Mouse (Mus musculus): ENCODE measurements at regions not wholly inside any gene's neighbourhood (a gene's known extent, or its start where the extent isn't known, plus 50 kb on each side); places are given as distances from the start of the nearest gene placed in this dataset.

DNA sequence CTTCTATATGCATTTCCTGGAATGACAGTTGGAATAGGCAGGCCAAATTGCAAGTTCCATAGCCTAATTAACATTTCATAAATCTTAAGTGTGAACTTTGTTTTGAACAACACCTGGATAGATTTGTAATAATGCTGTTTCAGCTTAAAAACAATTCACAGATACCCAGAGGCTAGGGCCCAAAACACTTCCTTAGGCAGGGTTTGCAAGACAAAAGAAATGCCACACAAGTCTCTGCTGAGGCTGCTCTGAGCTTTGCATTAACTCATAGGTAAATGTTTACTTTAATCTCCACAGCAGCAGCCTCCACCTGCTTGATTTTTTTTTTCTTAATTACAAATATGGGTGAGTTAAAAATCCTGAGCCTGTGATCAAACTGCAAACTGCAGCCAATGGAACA is 118.4 kb downstream of the Gnat3 start:
- H3K4me2 ChIP-seq (replicated peaks) = no peak overlapping the region
- no peak overlapping the region for H3K27ac ChIP-seq (replicated peaks)
- no peaks in the 10 kb centered on the region for H3K4me1 ChIP-seq
- no peak overlapping the region for H3K9ac ChIP-seq (replicated peaks)
- no peak overlapping the region for H3K4me3 ChIP-seq
- no peaks in the 10 kb centered on the region for H3K27me3 ChIP-seq
- ATAC-seq (ENCODE audit: low FRiP score, low read depth) = no peak
- no peaks in the 10 kb centered on the region for H3K36me3 ChIP-seq
- no peaks in the 10 kb centered on the region for H3K9me3 ChIP-seq

GRCm38 (mm10) chr5:18082219-18082618 is 119.9 kb downstream of the Gnat3 start:
- Histone ChIP-seq H3K27ac (replicated peaks) (no peak overlapping the region), H3K27me3 (no peaks in the 10 kb centered on the region), H3K4me3 (no peak overlapping the region), H3K36me3 (no peaks in the 10 kb centered on the region), H3K4me2 (replicated peaks) (no peak overlapping the region), H3K4me1 (no peaks in the 10 kb centered on the region), H3K9me3 (no peaks in the 10 kb centered on the region), H3K9ac (replicated peaks) (no peak overlapping the region)
- 86% methylated on average over 9 of the region's 9 CpGs for WGBS
- ATAC-seq (ENCODE audit: low FRiP score, low read depth) = no peak

- Histone ChIP-seq H3K36me3 (no peaks in the 10 kb centered on the region), H3K9ac (replicated peaks) (no peak overlapping the region), H3K27ac (replicated peaks) (no peak overlapping the region), H3K9me3 (no peaks in the 10 kb centered on the region), H3K4me1 (no peaks in the 10 kb centered on the region), H3K4me3 (no peak overlapping the region), H3K27me3 (no peaks in the 10 kb centered on the region), H3K4me2 (replicated peaks) (no peak overlapping the region)
- WGBS = 85% methylated on average over 1 of the region's 1 CpGs
- ATAC-seq (ENCODE audit: low FRiP score, low read depth) = no peak
Observed at GRCm38 (mm10) chr5:18083789-18084188, 121.4 kb downstream of the Gnat3 start.

DNA sequence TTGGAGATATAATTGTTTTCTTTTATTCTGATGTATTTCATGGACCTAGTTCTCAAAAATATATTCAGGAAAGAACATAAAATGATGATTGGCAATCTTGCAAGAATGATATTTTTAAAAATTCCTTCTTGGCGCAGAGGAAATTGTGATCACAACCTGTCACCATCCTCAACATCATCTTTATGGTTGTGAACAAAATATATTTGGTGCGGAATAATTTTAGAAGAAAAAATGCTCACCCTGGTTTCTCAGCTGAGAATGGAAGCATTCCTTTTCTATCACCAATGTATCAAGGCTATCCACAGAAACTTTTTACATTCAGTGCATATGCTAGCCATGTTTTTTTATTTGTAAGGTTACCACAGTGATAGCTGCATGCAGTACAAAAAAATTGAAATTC is 123.1 kb downstream of the Gnat3 start:
- H3K36me3 ChIP-seq = no peaks in the 10 kb centered on the region
- H3K4me2 ChIP-seq (replicated peaks) = no peak overlapping the region
- 97% methylated on average over 2 of the region's 2 CpGs for WGBS
- no peaks in the 10 kb centered on the region for H3K9me3 ChIP-seq
- H3K27me3 ChIP-seq = no peaks in the 10 kb centered on the region
- no peak overlapping the region for H3K9ac ChIP-seq (replicated peaks)
- no peaks in the 10 kb centered on the region for H3K4me1 ChIP-seq
- H3K27ac ChIP-seq (replicated peaks) = no peak overlapping the region
- no peak overlapping the region for H3K4me3 ChIP-seq
- ATAC-seq (ENCODE audit: low FRiP score, low read depth) = no peak

- H3K9ac ChIP-seq (replicated peaks) = no peak overlapping the region
- 42% methylated on average over 8 of the region's 8 CpGs for WGBS
Observed at GRCm38 (mm10) chr5:18087919-18088445, 125.6 kb downstream of the Gnat3 start.

GRCm38 (mm10) chr5:18089956-18090355 is 127.6 kb downstream of the Gnat3 start:
- H3K27ac ChIP-seq (replicated peaks) = no peak overlapping the region
- H3K9me3 ChIP-seq = no peaks in the 10 kb centered on the region
- no peaks in the 10 kb centered on the region for H3K36me3 ChIP-seq
- no peaks in the 10 kb centered on the region for H3K27me3 ChIP-seq
- no peak for ATAC-seq (ENCODE audit: low FRiP score, low read depth)
- WGBS = 50% methylated on average over 2 of the region's 2 CpGs
- H3K4me3 ChIP-seq = no peak overlapping the region
- H3K4me1 ChIP-seq = no peaks in the 10 kb centered on the region
- no peak overlapping the region for H3K9ac ChIP-seq (replicated peaks)
- no peak overlapping the region for H3K4me2 ChIP-seq (replicated peaks)

More at GRCm38 (mm10) chr5:18087919-18088445, 125.6 kb downstream of the Gnat3 start:
- Histone ChIP-seq H3K4me2 (replicated peaks) (no peak overlapping the region), H3K4me3 (no peak overlapping the region), H3K27me3 (no peaks in the 10 kb centered on the region), H3K27ac (replicated peaks) (no peak overlapping the region), H3K36me3 (no peaks in the 10 kb centered on the region), H3K9me3 (no peaks in the 10 kb centered on the region), H3K4me1 (no peaks in the 10 kb centered on the region)
- peak; percentile 84 for ATAC-seq (ENCODE audit: low FRiP score, low read depth)

DNA sequence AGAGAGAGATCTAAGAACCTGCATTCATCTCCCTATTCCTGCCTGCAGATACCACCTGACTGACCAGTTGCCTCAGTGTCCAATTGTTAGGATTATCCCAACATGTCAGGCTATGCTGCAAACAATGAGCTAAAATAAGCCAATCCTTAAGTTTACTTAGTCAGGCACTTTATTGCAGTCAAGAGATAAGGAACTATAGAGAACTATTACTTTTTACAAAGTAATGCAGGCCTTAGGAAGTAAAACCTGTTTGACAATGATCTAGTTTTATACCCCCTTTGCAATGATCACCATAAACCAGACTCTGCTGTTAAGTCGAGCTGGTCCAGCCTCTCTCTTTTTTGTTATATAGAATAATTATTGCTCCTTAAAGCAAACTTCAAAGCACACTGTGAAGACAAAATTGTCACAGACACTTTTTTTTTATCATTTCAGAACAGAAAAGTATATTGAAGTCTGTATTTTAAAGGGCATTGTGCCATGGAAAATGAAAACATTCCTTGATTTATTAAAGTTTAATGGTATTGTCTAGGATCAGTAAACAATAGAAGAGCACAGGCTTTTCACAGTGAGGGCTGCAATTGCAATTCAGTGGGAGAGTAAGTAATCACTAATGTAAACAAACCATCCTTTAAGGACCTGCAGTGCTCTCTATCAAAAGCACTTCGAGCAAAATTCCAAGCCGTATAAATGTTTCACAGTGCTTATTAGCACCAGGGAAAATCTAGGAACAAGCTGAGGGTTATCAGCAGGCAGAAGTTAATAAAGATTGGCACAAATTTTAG is 152.7 kb downstream of the Gnat3 start:
- no peak for ATAC-seq (ENCODE audit: low FRiP score, low read depth)
- no peaks in the 10 kb centered on the region for H3K4me1 ChIP-seq
- no peaks in the 10 kb centered on the region for H3K9me3 ChIP-seq

DNA sequence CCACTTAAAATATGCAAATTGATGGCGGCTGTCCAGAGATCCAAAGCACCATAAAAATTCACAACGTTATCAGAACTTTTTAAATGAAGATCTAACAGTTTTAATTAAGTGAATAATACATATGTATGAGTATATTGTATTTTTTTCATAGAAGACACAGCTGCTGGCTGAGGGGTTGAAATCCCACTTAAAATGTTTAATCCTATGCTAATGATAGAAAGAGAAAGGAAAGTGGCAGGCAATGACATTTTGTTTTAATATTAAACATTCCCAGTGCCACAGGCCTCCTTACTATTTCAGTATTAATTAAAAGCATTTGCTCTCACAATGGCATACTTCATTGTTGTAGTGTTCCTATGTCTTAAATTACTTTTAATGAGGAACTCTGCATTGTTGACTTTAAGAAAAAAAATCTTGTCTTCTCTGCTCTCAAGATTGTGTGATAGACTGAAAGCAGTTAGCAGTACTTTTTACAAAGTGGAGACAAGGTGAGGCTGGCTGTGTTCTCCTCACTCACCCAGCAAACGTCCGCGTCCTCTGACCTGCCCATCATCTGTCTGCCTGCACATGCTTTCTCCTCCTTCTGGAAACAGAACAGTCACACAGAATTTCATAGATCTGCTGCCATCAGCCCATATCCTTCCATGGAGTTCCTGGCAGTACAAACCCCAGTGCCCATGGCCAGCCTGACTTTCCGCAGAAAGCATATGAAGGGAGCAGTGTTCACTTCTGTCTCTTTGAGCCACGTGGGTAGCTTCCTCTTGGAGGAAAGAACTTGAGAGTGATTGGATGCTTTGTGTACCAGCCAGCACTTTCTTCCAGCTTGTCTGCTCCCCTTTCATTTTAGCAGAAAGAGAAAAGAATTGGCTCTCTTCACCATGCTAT is 173.7 kb downstream of the Gnat3 start:
- Histone ChIP-seq H3K27ac (replicated peaks) (peak overlapping the region; percentile 72), H3K36me3 (no peaks in the 10 kb centered on the region), H3K4me1 (peaks cover 19% of the 10 kb centered on the region; the same call in 1 of the 2 replicates), H3K27me3 (no peaks in the 10 kb centered on the region), H3K9ac (replicated peaks) (no peak overlapping the region), H3K4me3 (no peak overlapping the region), H3K9me3 (0 out of 2 replicates have a peak, but pooled peaks cover 5% of the 10 kb centered on the region), H3K4me2 (replicated peaks) (no peak overlapping the region)
- peak; percentile 68 for ATAC-seq (ENCODE audit: low FRiP score, low read depth)
- 42% methylated on average over 7 of the region's 7 CpGs for WGBS

More for the DNA sequence above, 152.7 kb downstream of the Gnat3 start:
- H3K9ac ChIP-seq (replicated peaks) = no peak overlapping the region
- H3K27ac ChIP-seq (replicated peaks) = no peak overlapping the region
- no peak overlapping the region for H3K4me2 ChIP-seq (replicated peaks)
- H3K4me3 ChIP-seq = no peak overlapping the region
- H3K36me3 ChIP-seq = no peaks in the 10 kb centered on the region
- 32% methylated on average over 3 of the region's 3 CpGs for whole genome bisulfite sequencing
- no peaks in the 10 kb centered on the region for H3K27me3 ChIP-seq

- ATAC-seq (ENCODE audit: low FRiP score, low read depth) = no peak
- WGBS = 76% methylated on average over 4 of the region's 4 CpGs
- H3K27ac ChIP-seq (replicated peaks) = no peak overlapping the region
Observed at GRCm38 (mm10) chr5:18137450-18138061, 175.2 kb downstream of the Gnat3 start.

DNA sequence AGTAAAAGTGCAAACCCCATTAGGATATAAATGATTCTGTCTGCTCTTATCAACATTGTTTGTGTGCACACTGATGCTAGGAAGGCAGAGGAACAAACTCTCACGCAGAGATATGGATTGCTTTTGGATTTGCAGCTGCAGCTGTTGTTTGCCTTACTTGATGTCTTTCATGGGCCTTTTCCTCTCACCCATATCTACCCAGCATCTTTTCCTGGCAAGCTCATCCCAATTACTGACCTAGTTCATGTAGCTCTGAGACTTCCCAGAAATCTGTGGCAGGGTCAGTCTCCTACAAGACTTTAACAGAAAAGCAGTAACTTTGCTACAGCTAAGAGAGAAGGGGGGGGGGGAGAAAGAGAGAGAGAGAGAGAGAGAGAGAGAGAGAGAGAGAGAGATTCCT is 189.9 kb downstream of the Gnat3 start:
- no peak overlapping the region for H3K4me2 ChIP-seq (replicated peaks)
- H3K27ac ChIP-seq (replicated peaks) = no peak overlapping the region
- 94% methylated on average over 1 of the region's 1 CpGs for WGBS
- H3K9ac ChIP-seq (replicated peaks) = no peak overlapping the region
- no peaks in the 10 kb centered on the region for H3K27me3 ChIP-seq
- H3K4me1 ChIP-seq = no peaks in the 10 kb centered on the region
- H3K36me3 ChIP-seq = no peaks in the 10 kb centered on the region
- no peak for ATAC-seq (ENCODE audit: low FRiP score, low read depth)
- H3K4me3 ChIP-seq = no peak overlapping the region
- H3K9me3 ChIP-seq = no peaks in the 10 kb centered on the region

More at GRCm38 (mm10) chr5:18137450-18138061, 175.2 kb downstream of the Gnat3 start:
- H3K9me3 ChIP-seq = 0 out of 2 replicates have a peak, but pooled peaks cover 5% of the 10 kb centered on the region
- no peak overlapping the region for H3K9ac ChIP-seq (replicated peaks)
- no peaks in the 10 kb centered on the region for H3K36me3 ChIP-seq
- no peak overlapping the region for H3K4me2 ChIP-seq (replicated peaks)
- H3K4me1 ChIP-seq = peaks cover 19% of the 10 kb centered on the region; the same call in 1 of the 2 replicates
- no peaks in the 10 kb centered on the region for H3K27me3 ChIP-seq
- no peak overlapping the region for H3K4me3 ChIP-seq

DNA sequence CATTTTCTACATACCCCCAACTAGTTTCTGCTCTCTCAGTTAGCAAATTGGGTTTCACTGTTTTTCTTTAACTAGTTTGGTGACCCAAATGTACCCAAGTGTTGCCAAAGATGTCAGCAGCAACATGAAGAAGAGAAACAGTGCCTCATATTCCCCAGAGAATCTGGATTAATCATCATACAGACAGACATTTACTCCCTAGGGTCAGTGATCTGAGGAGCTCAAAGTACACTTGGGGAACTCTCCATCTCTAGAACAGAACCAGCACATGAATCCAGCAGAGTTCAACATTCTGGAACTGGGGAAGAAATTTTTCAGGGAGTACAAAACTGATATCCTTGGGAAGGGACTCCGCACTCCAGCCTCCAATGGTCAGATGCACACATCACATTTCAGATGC is 191.4 kb downstream of the Gnat3 start:
- no peaks in the 10 kb centered on the region for H3K27me3 ChIP-seq
- WGBS = 97% methylated on average over 1 of the region's 1 CpGs
- H3K36me3 ChIP-seq = no peaks in the 10 kb centered on the region
- 0 out of 2 replicates have a peak, but pooled peaks cover 5% of the 10 kb centered on the region for H3K9me3 ChIP-seq
- no peak overlapping the region for H3K4me3 ChIP-seq
- no peak overlapping the region for H3K9ac ChIP-seq (replicated peaks)
- H3K4me1 ChIP-seq = no peaks in the 10 kb centered on the region
- no peak for ATAC-seq (ENCODE audit: low FRiP score, low read depth)
- no peak overlapping the region for H3K27ac ChIP-seq (replicated peaks)
- H3K4me2 ChIP-seq (replicated peaks) = no peak overlapping the region

DNA sequence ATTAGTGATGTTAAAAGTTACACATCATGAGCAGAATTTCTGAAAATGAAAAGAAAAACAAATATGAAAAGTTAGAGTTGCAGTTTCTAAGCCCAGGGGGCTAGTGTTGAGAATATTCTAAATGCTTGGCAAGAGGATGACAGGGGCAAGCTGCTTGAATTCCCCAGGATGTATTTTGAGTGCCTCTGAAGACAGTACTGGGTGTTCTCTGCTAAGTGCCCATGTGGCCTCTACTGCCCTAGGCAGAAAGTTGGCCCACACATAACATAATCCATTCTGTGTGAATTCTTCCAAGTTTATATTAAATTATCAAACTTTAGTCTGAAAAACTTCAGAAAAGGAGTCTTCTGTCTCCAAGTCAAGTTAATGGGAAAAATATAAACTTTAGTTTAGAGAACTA is 196.6 kb downstream of the Gnai1 start:
- H3K4me2 ChIP-seq (replicated peaks) = no peak overlapping the region
- no peaks in the 10 kb centered on the region for H3K27me3 ChIP-seq
- no peak overlapping the region for H3K9ac ChIP-seq (replicated peaks)
- no peak overlapping the region for H3K27ac ChIP-seq (replicated peaks)
- H3K36me3 ChIP-seq = no peaks in the 10 kb centered on the region
- H3K4me3 ChIP-seq = no peak overlapping the region
- 0 out of 2 replicates have a peak, but pooled peaks cover under 1% of the 10 kb centered on the region for H3K9me3 ChIP-seq
- no peak for ATAC-seq (ENCODE audit: low FRiP score, low read depth)
- H3K4me1 ChIP-seq = no peaks in the 10 kb centered on the region
